Mouse (Mus musculus) limb, embryonic 12.5 days (tissue): ENCODE data around the gene Lck. TPM values are rescaled to one million over a fixed set of nuclear protein-coding genes. Genes with fewer than 3 reads are reported as not detected.

Experiments
- ATAC-seq: fragments of 200-750 bp; cut with Nextera tagmentation; 2 replicates; pipeline ENCODE4 v1.8.0; 2017; ENCODE audit warnings: low read depth, moderate TSS enrichment; ENCODE audit not compliant: insufficient number of reproducible peaks, insufficient read depth, low FRiP score, low TSS enrichment
- H3K27ac ChIP-seq: fragments of 300-500 bp; sonication (generic); 2 replicates; pipeline ENCODE4 v1.5.1; 2016; ENCODE audit warnings: mild to moderate bottlenecking, moderate library complexity
- H3K27me3 ChIP-seq: fragments of 300-500 bp; sonication (generic); 2 replicates; pipeline ENCODE4 v1.6.1; 2016; ENCODE audit warnings: mild to moderate bottlenecking, moderate library complexity
- H3K36me3 ChIP-seq: fragments of 300-500 bp; sonication (generic); 2 replicates; pipeline ENCODE4 v1.6.1; 2016; ENCODE audit warnings: mild to moderate bottlenecking, moderate library complexity
- H3K4me1 ChIP-seq: fragments of 300-500 bp; sonication (generic); replicated peaks from 2 replicates; pipeline ENCODE4 v1.6.1; 2016
- H3K4me2 ChIP-seq: fragments of 300-500 bp; sonication (generic); 2 replicates; pipeline ENCODE4 v1.6.1; 2016; ENCODE audit warnings: mild to moderate bottlenecking, moderate library complexity
- H3K4me3 ChIP-seq: fragments of 300-500 bp; sonication (generic); replicated peaks from 2 replicates; pipeline ENCODE4 v1.5.1; 2016; ENCODE audit warnings: mild to moderate bottlenecking
- H3K9ac ChIP-seq: fragments of 300-500 bp; sonication (generic); replicated peaks from 2 replicates; pipeline ENCODE4 v1.6.1; 2016; ENCODE audit warnings: mild to moderate bottlenecking, moderate library complexity
- H3K9me3 ChIP-seq: fragments of 300-500 bp; sonication (generic); 2 replicates; pipeline ENCODE4 v1.6.1; 2016; ENCODE audit warnings: mild to moderate bottlenecking, moderate library complexity
- WGBS: fragments of 180-500 bp; shearing (Covaris S2); methylation state at CpG from one replicate; pipeline ENCODE4 v1.1.7; 2016; 5-methylcytosine and 5-hydroxymethylcytosine counted together
- polyA plus RNA-seq: library from polyadenylated mRNA; unstranded; fragments of >200 nt; fragmentation: Nextera tagmentation; extraction: Ambion mirVana; gene quantifications from 2 replicates; pipeline ENCODE4 v1.2.1, GENCODE M21; 2016

Lck gene
- polyA plus RNA-seq, 1 experiment from 2014 or later: 17.0 TPM

DNA sequence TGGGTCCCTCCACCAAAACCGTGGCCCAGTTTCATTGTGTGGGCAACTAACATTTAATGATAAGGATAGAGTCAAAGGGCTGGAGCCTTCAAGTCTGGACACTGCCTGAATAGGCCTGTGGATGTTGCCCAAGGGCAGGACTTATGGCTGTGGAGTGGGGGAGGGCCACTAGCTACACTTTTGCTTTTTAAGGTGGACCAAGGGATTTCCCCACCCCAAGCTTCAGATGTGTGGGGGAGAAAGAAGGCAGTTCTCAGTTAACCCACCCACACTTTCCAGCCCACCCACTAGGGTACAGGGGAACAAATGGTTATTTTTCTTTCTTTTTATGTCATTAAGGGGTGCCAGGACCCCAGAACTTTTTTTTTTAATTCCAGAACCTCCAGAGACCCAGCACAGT lies 10.9 kb upstream of the Lck start:
- ATAC-seq: no peak
- Histone ChIP-seq H3K9ac (peak overlapping the region; percentile 64; the same call in 1 of the 2 replicates), H3K27ac (peak overlapping the region; percentile 42; the same call in 1 of the 2 replicates)

DNA sequence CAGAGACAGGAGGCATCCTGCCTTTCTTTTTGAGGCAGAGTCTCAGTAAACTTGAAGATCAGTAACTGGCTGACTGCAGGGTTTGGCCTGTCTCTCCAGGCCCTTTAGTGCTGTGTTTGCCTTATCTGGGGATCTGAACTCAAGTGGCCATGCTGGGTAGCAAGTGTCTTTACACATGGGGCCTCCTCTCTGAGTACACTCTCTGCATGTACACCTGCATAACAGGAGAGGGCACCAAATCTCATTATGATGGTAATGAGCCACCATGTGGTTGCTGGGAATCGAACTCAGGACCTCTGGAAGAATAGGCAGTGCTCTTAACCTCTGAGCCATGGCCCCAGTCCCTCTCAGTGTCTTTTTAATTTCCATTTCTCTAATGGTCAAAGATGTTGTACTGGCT lies 8.8 kb upstream of the Lck start:
- H3K4me3 ChIP-seq: no peak overlapping the region
- H3K4me2 ChIP-seq: no peak overlapping the region
- no peaks in the 10 kb centered on the region for H3K27me3 ChIP-seq
- no peak overlapping the region for H3K9ac ChIP-seq
- 80% methylated on average over 1 of the region's 1 CpGs for WGBS
- no peak for ATAC-seq
- H3K27ac ChIP-seq: no peak overlapping the region
- no peaks in the 10 kb centered on the region for H3K9me3 ChIP-seq
- H3K4me1 ChIP-seq: peaks cover 10% of the 10 kb centered on the region; the same call in 1 of the 2 replicates
- no peaks in the 10 kb centered on the region for H3K36me3 ChIP-seq

More for the DNA sequence above, 10.9 kb upstream of the Lck start:
- 91% methylated on average over 1 of the region's 1 CpGs for WGBS
- no peaks in the 10 kb centered on the region for H3K27me3 ChIP-seq
- peaks cover 9% of the 10 kb centered on the region; the same call in 1 of the 2 replicates for H3K4me1 ChIP-seq
- H3K4me3 ChIP-seq: peak overlapping the region; percentile 49
- H3K4me2 ChIP-seq: peak overlapping the region; percentile 68
- no peaks in the 10 kb centered on the region for H3K9me3 ChIP-seq
- no peaks in the 10 kb centered on the region for H3K36me3 ChIP-seq

DNA sequence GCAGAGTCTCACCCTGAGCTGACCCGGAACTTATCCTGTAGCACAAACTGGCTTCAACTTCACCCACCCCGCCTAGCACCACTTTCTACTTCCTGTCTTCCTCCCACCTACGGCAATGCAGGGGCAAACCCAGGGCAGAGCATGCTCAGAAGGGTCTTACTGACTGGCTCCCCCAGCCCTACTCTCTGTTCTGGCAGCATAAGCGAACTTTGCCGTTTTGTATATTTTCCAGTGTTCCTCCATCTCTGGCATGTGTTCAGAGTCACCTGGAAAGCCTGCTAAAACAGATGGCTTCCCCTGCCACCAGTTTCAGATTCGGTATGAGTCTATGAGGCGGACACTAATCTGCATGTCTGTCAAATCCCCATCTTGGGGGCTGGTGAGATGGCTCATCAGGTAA lies 6.9 kb upstream of the Lck start:
- ATAC-seq: no peak
- Histone ChIP-seq H3K36me3 (no peaks in the 10 kb centered on the region), H3K4me3 (no peak overlapping the region), H3K4me1 (peaks cover 15% of the 10 kb centered on the region), H3K4me2 (no peak overlapping the region), H3K9me3 (no peaks in the 10 kb centered on the region), H3K27ac (no peak overlapping the region), H3K9ac (no peak overlapping the region), H3K27me3 (no peaks in the 10 kb centered on the region)
- 72% methylated on average over 7 of the region's 7 CpGs for WGBS

DNA sequence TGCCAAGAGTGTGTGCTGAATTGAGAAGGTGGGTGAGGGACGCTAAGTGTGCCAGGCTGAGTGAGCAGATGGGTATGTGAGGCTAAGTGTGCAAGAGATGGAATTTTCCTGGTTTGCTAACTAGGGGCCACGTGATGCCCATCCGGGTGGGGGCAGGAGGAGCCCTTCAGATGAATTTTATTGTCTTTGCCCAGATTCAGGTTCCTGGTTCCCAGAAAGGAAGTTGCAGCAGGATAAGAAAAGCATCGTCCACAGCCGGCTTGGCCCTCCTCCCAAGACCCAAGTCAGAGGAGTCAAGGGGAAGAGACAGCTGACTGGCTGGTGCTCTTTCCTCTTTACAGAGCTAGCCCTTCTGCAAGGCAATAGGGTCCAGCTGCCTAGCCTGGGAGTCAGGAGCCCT lies 5.0 kb upstream of the Lck start, which contains the start of gene Fam167b:
TSS of gene Fam167b (minus strand) at position 84 of the 400 bp plus-strand sequence.
- Histone ChIP-seq H3K9ac (no peak within 1 kb of the TSS), H3K27me3 (no peaks in the 10 kb centered on the region), H3K4me1 (peaks cover 11% of the 10 kb centered on the region), H3K9me3 (no peaks in the 10 kb centered on the region), H3K4me3 (no peak within 1 kb of the TSS), H3K4me2 (no peak within 1 kb of the TSS), H3K27ac (no peak within 1 kb of the TSS), H3K36me3 (no peaks in the 10 kb centered on the region)
- WGBS: 86% methylated on average over 5 of the region's 5 CpGs
- no peak for ATAC-seq

DNA sequence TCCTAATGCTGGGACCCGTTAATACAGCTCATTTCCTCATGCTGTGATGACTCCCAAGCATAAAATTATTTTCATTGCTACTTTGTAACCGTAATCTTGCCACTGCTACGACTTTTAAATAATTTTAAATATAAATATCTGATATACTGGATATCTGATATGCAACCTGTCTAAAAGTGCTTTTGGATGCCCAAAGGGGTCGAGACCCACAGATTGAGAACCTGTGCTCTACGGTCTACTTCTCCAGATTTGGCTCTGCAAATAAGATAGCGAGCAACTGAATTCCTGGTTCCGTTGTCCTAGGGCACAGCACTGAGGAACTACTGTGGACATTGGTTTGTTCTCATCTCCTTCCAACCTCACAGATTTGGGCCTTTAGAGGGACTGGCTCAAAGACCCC lies 4.2 kb upstream of the Lck start:
- Histone ChIP-seq H3K9ac (no peak overlapping the region), H3K4me1 (peaks cover 11% of the 10 kb centered on the region), H3K9me3 (no peaks in the 10 kb centered on the region), H3K4me2 (no peak overlapping the region), H3K27ac (no peak overlapping the region), H3K36me3 (no peaks in the 10 kb centered on the region), H3K4me3 (no peak overlapping the region), H3K27me3 (no peaks in the 10 kb centered on the region)
- ATAC-seq: no peak
- WGBS: 78% methylated on average over 7 of the region's 7 CpGs

DNA sequence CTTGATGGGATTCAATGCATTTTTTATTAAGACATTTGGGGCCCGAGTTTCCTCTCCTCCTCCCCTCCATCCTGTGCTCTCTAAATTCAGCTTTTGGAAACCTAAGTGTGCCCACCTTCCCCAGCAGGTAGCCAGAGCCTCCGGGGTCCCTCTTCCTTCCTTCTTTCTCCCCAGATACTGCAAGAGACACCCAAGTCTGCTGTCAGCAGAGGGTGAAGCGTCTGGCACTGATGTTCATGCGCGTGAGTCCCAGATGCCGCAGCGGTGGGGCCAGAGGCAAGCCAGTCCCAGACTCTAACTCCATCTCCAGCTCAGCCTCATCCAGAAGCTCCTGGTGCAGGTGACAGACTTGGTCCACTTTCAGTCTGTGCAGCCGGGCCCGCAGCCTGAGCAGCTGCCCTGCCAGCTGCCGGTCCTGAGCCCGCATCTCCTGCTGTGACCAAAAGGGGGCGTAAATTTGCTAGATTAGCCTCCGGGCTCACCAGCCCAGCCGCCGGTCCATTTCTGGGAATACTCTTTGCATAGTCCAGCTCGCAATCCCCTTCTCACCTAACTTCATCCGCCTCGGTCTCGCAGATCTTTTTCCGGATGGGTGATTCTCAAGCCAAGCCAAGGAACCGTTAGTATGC lies 3.5 kb upstream of the Lck start:
- Histone ChIP-seq H3K4me1 (peaks cover 11% of the 10 kb centered on the region), H3K9me3 (no peaks in the 10 kb centered on the region), H3K9ac (no peak overlapping the region), H3K4me3 (no peak overlapping the region; the same call in 1 of the 2 replicates), H3K27me3 (no peaks in the 10 kb centered on the region), H3K4me2 (peak overlapping the region; percentile 19; the same call in 1 of the 2 replicates), H3K27ac (0 out of 2 replicates have a peak overlapping the region, but pooled peaks have one; percentile 35), H3K36me3 (no peaks in the 10 kb centered on the region)
- 40% methylated on average over 21 of the region's 21 CpGs for WGBS
- no peak for ATAC-seq

DNA sequence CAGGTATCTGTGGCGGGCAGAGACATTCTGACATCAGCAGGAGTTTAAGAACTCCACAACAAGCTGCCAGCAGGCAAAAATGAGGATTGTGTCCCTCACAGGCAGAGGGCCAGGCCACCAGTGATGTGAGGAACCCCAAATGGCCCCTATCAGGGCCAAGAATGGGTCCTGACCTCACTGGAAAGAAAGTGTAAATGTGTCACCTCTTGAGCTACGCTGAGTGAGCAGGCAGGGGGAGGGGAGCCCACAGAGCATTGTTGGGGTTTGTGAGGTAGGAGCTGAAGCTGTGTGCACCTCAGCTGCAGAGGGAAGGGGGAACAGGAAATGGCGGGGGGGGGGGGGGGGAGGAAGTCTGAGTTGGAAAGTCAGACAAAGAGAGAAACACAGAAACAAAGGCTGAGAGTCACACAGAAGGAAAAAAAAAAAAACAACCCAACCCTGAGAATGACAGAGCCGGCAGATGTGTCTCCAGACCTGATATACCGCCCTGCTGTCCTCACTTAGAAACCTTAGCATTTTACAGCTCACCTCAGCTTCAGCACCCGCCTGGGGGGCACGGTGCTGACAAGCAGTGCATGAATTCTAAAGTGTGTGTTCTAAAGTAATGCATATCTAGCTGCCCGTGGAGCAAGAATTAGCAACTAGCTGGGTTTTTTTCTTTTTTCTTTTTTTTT lies 1.9 kb upstream of the Lck start:
- H3K9me3 ChIP-seq: no peaks in the 10 kb centered on the region
- H3K27me3 ChIP-seq: no peaks in the 10 kb centered on the region
- 33% methylated on average over 7 of the region's 8 CpGs for WGBS
- H3K4me3 ChIP-seq: no peak overlapping the region
- H3K4me2 ChIP-seq: no peak overlapping the region
- H3K9ac ChIP-seq: no peak overlapping the region
- H3K36me3 ChIP-seq: no peaks in the 10 kb centered on the region
- H3K4me1 ChIP-seq: peaks cover 11% of the 10 kb centered on the region
- H3K27ac ChIP-seq: peak overlapping the region; percentile 81
- ATAC-seq: peak; percentile 80; the same call in 1 of the 2 replicates

DNA sequence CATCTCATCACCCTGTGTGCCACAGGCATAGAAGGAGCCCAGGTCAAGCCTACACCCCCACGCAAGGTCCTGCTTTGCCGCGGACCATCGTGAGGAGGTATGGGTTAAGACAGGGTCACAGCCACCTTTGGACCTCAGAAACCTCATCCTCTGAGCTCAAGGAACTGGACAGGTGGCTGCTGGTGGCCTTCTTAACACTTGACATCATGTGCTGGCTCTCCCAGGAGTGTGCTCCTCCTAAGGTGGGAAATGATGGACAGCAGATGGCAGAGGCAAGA lies 409 bp downstream of the Lck start:
- ATAC-seq: no peak
- 97% methylated on average over 4 of the region's 4 CpGs for WGBS
- H3K4me1 ChIP-seq: peaks cover 11% of the 10 kb centered on the region
- H3K9ac ChIP-seq: no peak overlapping the region
- no peak overlapping the region for H3K4me3 ChIP-seq
- no peak overlapping the region for H3K4me2 ChIP-seq
- H3K27me3 ChIP-seq: no peaks in the 10 kb centered on the region
- no peak overlapping the region for H3K27ac ChIP-seq
- no peaks in the 10 kb centered on the region for H3K36me3 ChIP-seq
- H3K9me3 ChIP-seq: no peaks in the 10 kb centered on the region

DNA sequence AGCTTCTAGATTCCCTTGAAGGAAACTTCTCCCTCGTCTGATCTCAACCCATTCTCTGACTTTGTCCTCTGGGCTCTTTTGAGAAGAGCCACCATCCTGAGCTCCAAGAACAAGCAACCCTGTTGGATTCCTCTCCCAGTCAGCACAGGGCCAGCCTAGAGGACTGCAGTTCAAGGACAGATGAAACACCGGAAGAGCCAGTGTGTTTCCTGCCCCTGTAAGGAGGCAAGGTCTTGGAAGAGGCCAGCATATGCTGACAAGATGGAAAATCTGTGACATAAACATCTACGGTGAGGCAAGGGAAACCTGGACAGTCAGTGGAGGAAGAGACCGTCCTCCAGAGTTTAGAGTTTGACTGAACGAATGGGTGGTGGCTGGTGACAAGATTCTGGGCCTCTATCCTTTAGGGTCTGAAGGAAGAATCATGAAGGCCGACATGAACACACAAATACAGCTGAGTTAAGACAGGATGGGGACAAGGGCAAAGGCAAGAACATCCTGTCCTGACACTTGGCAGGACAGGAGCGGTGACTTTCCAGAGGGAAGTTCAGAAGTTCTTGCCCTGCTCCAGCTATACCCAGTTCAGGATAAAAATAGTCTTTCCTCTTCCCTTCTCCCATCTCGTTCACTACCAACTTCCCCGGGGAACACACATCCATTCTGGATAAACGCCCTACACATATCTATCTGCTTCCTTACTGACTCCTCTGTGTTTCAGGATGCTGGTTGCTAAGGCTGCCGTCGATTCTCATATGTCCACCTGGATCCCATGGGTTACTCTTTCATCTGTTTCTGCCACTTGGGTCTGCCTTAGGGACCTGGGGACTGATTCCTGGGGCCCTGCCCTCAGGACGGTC lies 977 bp downstream of the Lck start:
- no peak overlapping the region for H3K27ac ChIP-seq
- H3K4me2 ChIP-seq: no peak overlapping the region
- 85% methylated on average over 13 of the region's 13 CpGs for WGBS
- H3K27me3 ChIP-seq: no peaks in the 10 kb centered on the region
- no peak overlapping the region for H3K9ac ChIP-seq
- H3K36me3 ChIP-seq: no peaks in the 10 kb centered on the region
- H3K4me1 ChIP-seq: peaks cover 11% of the 10 kb centered on the region
- no peaks in the 10 kb centered on the region for H3K9me3 ChIP-seq
- H3K4me3 ChIP-seq: no peak overlapping the region
- no peak for ATAC-seq

DNA sequence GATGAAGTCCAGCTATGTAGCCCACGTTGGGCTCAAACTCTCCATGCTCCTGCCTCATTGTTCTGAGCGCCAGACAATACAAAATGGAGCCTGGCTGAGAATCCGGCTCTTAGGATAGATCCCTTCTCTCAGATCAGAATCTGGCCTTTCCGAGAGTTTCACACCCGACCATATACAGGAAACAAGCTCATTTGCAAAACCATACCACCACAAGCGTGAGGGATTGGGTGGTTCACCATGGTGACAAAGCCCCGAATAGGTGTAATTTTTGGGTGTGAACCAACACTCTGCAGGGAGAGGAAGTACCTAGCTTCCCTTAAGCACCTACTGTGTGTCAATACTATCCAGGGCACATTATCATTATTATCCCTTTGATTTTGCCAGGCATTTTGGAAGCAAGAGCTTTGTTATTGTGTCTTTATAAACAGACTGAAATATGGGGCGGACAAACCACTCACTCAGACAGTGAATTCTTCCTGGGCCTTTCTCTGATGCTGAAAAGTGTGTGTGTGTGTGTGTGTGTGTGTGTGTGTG lies 1.8 kb downstream of the Lck start:
- peaks cover 5% of the 10 kb centered on the region for H3K4me1 ChIP-seq
- no peak overlapping the region for H3K27ac ChIP-seq
- WGBS: 70% methylated on average over 8 of the region's 8 CpGs
- no peak overlapping the region for H3K4me2 ChIP-seq
- no peaks in the 10 kb centered on the region for H3K27me3 ChIP-seq
- ATAC-seq: no peak
- no peaks in the 10 kb centered on the region for H3K9me3 ChIP-seq
- H3K9ac ChIP-seq: no peak overlapping the region
- no peak overlapping the region for H3K4me3 ChIP-seq
- no peaks in the 10 kb centered on the region for H3K36me3 ChIP-seq

DNA sequence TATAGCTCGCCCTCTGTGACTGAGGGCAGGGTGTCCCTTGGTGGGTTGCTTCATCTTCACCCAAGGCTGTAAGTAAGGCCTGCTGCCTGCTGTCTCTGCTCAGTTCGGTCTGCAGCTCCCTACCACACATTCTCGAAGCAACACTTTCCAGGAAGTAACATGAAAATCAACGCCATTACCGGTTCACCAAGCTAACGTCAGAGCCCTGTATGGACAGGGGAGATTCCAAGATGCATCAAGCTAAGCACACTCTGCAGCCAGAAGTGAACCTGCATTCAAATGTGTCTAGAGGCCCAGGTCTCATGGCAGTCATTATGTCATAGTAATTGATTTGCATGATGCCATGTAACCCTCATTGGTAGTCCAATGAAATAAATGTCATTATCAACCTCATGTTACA lies 3.4 kb downstream of the Lck start:
- H3K4me1 ChIP-seq: peaks cover 2% of the 10 kb centered on the region
- H3K27ac ChIP-seq: no peak overlapping the region
- no peaks in the 10 kb centered on the region for H3K27me3 ChIP-seq
- H3K36me3 ChIP-seq: no peaks in the 10 kb centered on the region
- ATAC-seq: no peak
- no peak overlapping the region for H3K4me2 ChIP-seq
- no peaks in the 10 kb centered on the region for H3K9me3 ChIP-seq
- H3K9ac ChIP-seq: no peak overlapping the region
- WGBS: 86% methylated on average over 6 of the region's 6 CpGs
- no peak overlapping the region for H3K4me3 ChIP-seq
